In genomic region chr6:41558271-41558670, GRCm38 (mm10) we compare ENCODE assay signal across 16 mouse cellular contexts. TPM values are rescaled to one million over a fixed set of nuclear protein-coding genes. Genes with fewer than 3 reads are reported as not detected.
DNase-seq lines count a peak whose midpoint lies in the region; ATAC-seq lines count a peak whose summit lies in the region.
"Had no signal": no experiment of that assay in that cellular context is flagged by ENCODE, and none has a peak within 500 bp of the region (broad histone marks: within the 10 kb centered on the region; RNA-seq: fewer than 3 reads in every experiment).

No protein-coding gene starts in this region.

- no peaks in the 10 kb centered on the region for H3K4me1 ChIP-seq in stomach, embryonic 15.5 days
- H3K4me1 ChIP-seq: forebrain, embryonic 10.5 days; limb, embryonic 13.5 days; lung, embryonic 15.5 days; midbrain, embryonic 15.5 days had no signal

- H3K4me2 ChIP-seq in stomach, embryonic 15.5 days: no peak overlapping the region
- H3K4me2 ChIP-seq: limb, embryonic 13.5 days; lung, embryonic 15.5 days; midbrain, embryonic 15.5 days had no signal

- H3K9me3 ChIP-seq in stomach, embryonic 15.5 days: no peaks in the 10 kb centered on the region
- H3K9me3 ChIP-seq: forebrain, embryonic 10.5 days; limb, embryonic 13.5 days; lung, embryonic 15.5 days; midbrain, embryonic 15.5 days had no signal

- no peaks in the 10 kb centered on the region for H3K27me3 ChIP-seq in stomach, embryonic 15.5 days (replicated peaks)
- H3K27me3 ChIP-seq: limb, embryonic 13.5 days; lung, embryonic 15.5 days; midbrain, embryonic 15.5 days had no signal

- peak; percentile 75 for DNase-seq in 416B (ENCODE audit: low read depth)
- DNase-seq in CD4-positive, CD25-positive, alpha-beta regulatory T cell, adult 2 months (ENCODE audit: low read depth, low spot score): peak; percentile 80
- no peak for DNase-seq in cerebellum, postnatal 14 days
- DNase-seq in kidney, adult 8-10 months: no peak
- no peak for DNase-seq in cerebellum, adult 11 months
- DNase-seq: gastrocnemius, postnatal 14 days; kidney, adult 9 months had no signal

- H3K4me3 ChIP-seq in stomach, embryonic 15.5 days (replicated peaks): no peak overlapping the region
- H3K4me3 ChIP-seq: forebrain, embryonic 10.5 days; limb, embryonic 13.5 days; lung, embryonic 15.5 days; midbrain, embryonic 15.5 days had no signal

- 35% methylated on average over 2 of the region's 2 CpGs for WGBS in stomach, embryonic 15.5 days

- H3K9ac ChIP-seq in stomach, embryonic 15.5 days: no peak overlapping the region
- H3K9ac ChIP-seq: limb, embryonic 13.5 days; lung, embryonic 15.5 days; midbrain, embryonic 15.5 days had no signal

- H3K27ac ChIP-seq in stomach, embryonic 15.5 days: peak overlapping the region; percentile 37; the same call in 1 of the 2 replicates
- H3K27ac ChIP-seq: forebrain, embryonic 10.5 days; limb, embryonic 13.5 days; lung, embryonic 15.5 days; midbrain, embryonic 15.5 days had no signal

- ATAC-seq in common myeloid progenitor, adult 5-6 weeks (replicated peaks; ENCODE audit: low read depth, poor library complexity, severe bottlenecking): peak; percentile 55
- no peak for ATAC-seq in stomach, embryonic 15.5 days (ENCODE audit: insufficient read depth, low FRiP score, low read depth)
- ATAC-seq: midbrain, embryonic 15.5 days had no signal

- no peaks in the 10 kb centered on the region for H3K36me3 ChIP-seq in stomach, embryonic 15.5 days
- H3K36me3 ChIP-seq: forebrain, embryonic 10.5 days; limb, embryonic 13.5 days; lung, embryonic 15.5 days; midbrain, embryonic 15.5 days had no signal

RNA-seq across cellular contexts. Expression of gene Prss2, which starts 36.7 kb away (rescaled TPM):
- not detected in 2 replicates for total RNA-seq in common myeloid progenitor, adult 5-6 weeks (2017)
- 141 and 187 TPM in 2 replicates for polyA plus RNA-seq in stomach, embryonic 15.5 days (2015; fragmentation: Nextera tagmentation; extraction: Ambion mirVana)
- total RNA-seq: gastrocnemius, postnatal 14 days; heart, postnatal 25 days; layer of hippocampus, postnatal 14 days had no signal
- polyA plus RNA-seq: brain, embryonic 14.5 days; forebrain, embryonic 10.5 days; limb, embryonic 13.5 days; lung, embryonic 15.5 days; midbrain, embryonic 15.5 days had no signal

RNA-seq across cellular contexts. Expression of gene Ephb6, which starts 47.0 kb away (rescaled TPM):
- 3.2 and 6.5 TPM in 2 replicates for total RNA-seq in common myeloid progenitor, adult 5-6 weeks (2017)
- 9.2 and 12.0 TPM in 2 replicates for polyA plus RNA-seq in stomach, embryonic 15.5 days (2015; fragmentation: Nextera tagmentation; extraction: Ambion mirVana)

Comparison
In these comparisons a context has a peak if more than half of its experiments do, and no peak if none do; other contexts are left out.
1. DNase-seq: peak in 416B (single experiment) and CD4-positive, CD25-positive, alpha-beta regulatory T cell, adult 2 months (single experiment); none in cerebellum, postnatal 14 days (0 of 2), kidney, adult 8-10 months (0 of 2) and cerebellum, adult 11 months (single experiment).